In genomic region chr11:118744782-118745181, GRCm38 (mm10) we compare ENCODE assay signal across 9 mouse cellular contexts.
A peak's percentile ranks its signal among the peaks of the same experiment; 100 is the strongest.
DNase-seq lines count a peak whose midpoint lies in the region; ATAC-seq and TF ChIP-seq lines count a peak whose summit lies in the region.
"Had no signal": no experiment of that assay in that cellular context is flagged by ENCODE, and none has a peak within 500 bp of the region (broad histone marks: within the 10 kb centered on the region; RNA-seq: fewer than 3 reads in every experiment).

No protein-coding gene starts in this region.

- H3K27ac ChIP-seq in intestine, postnatal 0 days (ENCODE audit: low read depth, low read length) = no peak overlapping the region
- H3K27ac ChIP-seq in liver, embryonic 11.5 days (ENCODE audit: low read depth, low read length) = no peak overlapping the region
- peak overlapping the region; percentile 82 for H3K27ac ChIP-seq in neural tube, embryonic 14.5 days (ENCODE audit: low read depth, low read length)
- H3K27ac ChIP-seq: macrophage had no signal

- H3K9ac ChIP-seq in intestine, postnatal 0 days (ENCODE audit: low read depth, low read length) = no peak overlapping the region
- H3K9ac ChIP-seq in liver, embryonic 11.5 days (ENCODE audit: low read depth, low read length) = no peak overlapping the region
- H3K9ac ChIP-seq in neural tube, embryonic 14.5 days (replicated peaks; ENCODE audit: low read depth, low read length) = peak overlapping the region; percentile 21; the same call in 1 of the 2 replicates

- peak overlapping the region; percentile 58 for H3K4me2 ChIP-seq in intestine, postnatal 0 days (replicated peaks; ENCODE audit: low read depth)
- peak overlapping the region; percentile 33 for H3K4me2 ChIP-seq in liver, embryonic 11.5 days
- peak overlapping the region; percentile 31 for H3K4me2 ChIP-seq in neural tube, embryonic 14.5 days (ENCODE audit: low read depth, low read length)

- H3K36me3 ChIP-seq in intestine, postnatal 0 days (ENCODE audit: control insufficient read depth, insufficient read depth) = no peaks in the 10 kb centered on the region
- no peaks in the 10 kb centered on the region for H3K36me3 ChIP-seq in liver, embryonic 11.5 days (ENCODE audit: control insufficient read depth, insufficient read depth, low read length)
- no peaks in the 10 kb centered on the region for H3K36me3 ChIP-seq in neural tube, embryonic 14.5 days (ENCODE audit: control insufficient read depth, insufficient read depth, low read length)

- no peak for TF ChIP-seq CTCF in intestine, postnatal 0 days (IDR thresholded peaks at IDR 0.05; ENCODE audit: low read depth)

- 0 out of 2 replicates have a peak, but pooled peaks cover 4% of the 10 kb centered on the region for H3K4me1 ChIP-seq in intestine, postnatal 0 days (replicated peaks; ENCODE audit: control insufficient read depth, insufficient read depth, low read length)
- H3K4me1 ChIP-seq in liver, embryonic 11.5 days (replicated peaks; ENCODE audit: control insufficient read depth, insufficient read depth, low read length) = no peaks in the 10 kb centered on the region
- H3K4me1 ChIP-seq in neural tube, embryonic 14.5 days (ENCODE audit: control insufficient read depth, insufficient read depth, low read length) = peaks cover 39% of the 10 kb centered on the region

- peaks cover 11% of the 10 kb centered on the region for H3K27me3 ChIP-seq in intestine, postnatal 0 days (replicated peaks; ENCODE audit: control insufficient read depth, insufficient read depth, low read length)
- peaks cover 27% of the 10 kb centered on the region for H3K27me3 ChIP-seq in liver, embryonic 11.5 days (replicated peaks; ENCODE audit: control insufficient read depth, insufficient read depth, low read length)
- H3K27me3 ChIP-seq in neural tube, embryonic 14.5 days (ENCODE audit: control insufficient read depth, insufficient read depth, low read length) = no peaks in the 10 kb centered on the region

- H3K9me3 ChIP-seq in intestine, postnatal 0 days (ENCODE audit: control insufficient read depth) = no peaks in the 10 kb centered on the region
- no peaks in the 10 kb centered on the region for H3K9me3 ChIP-seq in liver, embryonic 11.5 days (ENCODE audit: control insufficient read depth, low read length)
- no peaks in the 10 kb centered on the region for H3K9me3 ChIP-seq in neural tube, embryonic 14.5 days (ENCODE audit: control insufficient read depth, low read length)

- 2% methylated on average over 15 of the region's 15 CpGs for WGBS in intestine, postnatal 0 days
- 3% methylated on average over 15 of the region's 15 CpGs for WGBS in liver, embryonic 11.5 days
- under 1% methylated on average over 15 of the region's 15 CpGs for WGBS in neural tube, embryonic 14.5 days

- H3K4me3 ChIP-seq in intestine, postnatal 0 days (ENCODE audit: low read depth, low read length) = peak overlapping the region; percentile 20
- no peak overlapping the region for H3K4me3 ChIP-seq in liver, embryonic 11.5 days (ENCODE audit: low read depth, low read length)
- no peak overlapping the region for H3K4me3 ChIP-seq in neural tube, embryonic 14.5 days (ENCODE audit: low read depth, low read length)

- DNase-seq in ZHBTc4 (ENCODE audit: low read depth, low spot score) = peak; percentile 78
- DNase-seq in embryo, embryonic 10 days (ENCODE audit: low spot score) = peak; percentile 84
- peak; percentile 60 to 66 for DNase-seq in heart, adult 18-20 months
- no peak for DNase-seq in liver, embryonic 11.5 days (ENCODE audit: low spot score)
- DNase-seq in cerebellum, adult 8-10 months = no peak
- DNase-seq in spleen, postnatal 10 days (ENCODE audit: low spot score in 2 of 2) = no peak

- peak; percentile 45; the same call in 1 of the 2 replicates for ATAC-seq in intestine, postnatal 0 days
- no peak for ATAC-seq in liver, embryonic 11.5 days (replicated peaks; ENCODE audit: low FRiP score)
- ATAC-seq in neural tube, embryonic 14.5 days (ENCODE audit: low read depth) = peak; percentile 72

Comparison
In these comparisons a context has a peak if more than half of its experiments do, and no peak if none do; other contexts are left out.
1. DNase-seq: peak in ZHBTc4 (single experiment), embryo, embryonic 10 days (single experiment) and heart, adult 18-20 months (2 of 2); none in liver, embryonic 11.5 days (single experiment), cerebellum, adult 8-10 months (single experiment) and spleen, postnatal 10 days (0 of 2).
2. Peak in every context shown above with its lines, with median percentiles within 50 percentile points of each other: H3K4me2 ChIP-seq.